Mouse (Mus musculus) heart, embryonic 16.5 days (tissue): ENCODE data around the gene Apip. TPM values are rescaled to one million over a fixed set of nuclear protein-coding genes. Genes with fewer than 3 reads are reported as not detected.

Source experiments
- ATAC-seq: fragments of 200-750 bp; cut with Nextera tagmentation; replicated peaks from 2 replicates; pipeline ENCODE4 v1.8.0; 2017; ENCODE audit warnings: moderate number of reproducible peaks; ENCODE audit not compliant: insufficient read depth, low FRiP score; ENCODE audit errors: extremely low read depth
- H3K27ac ChIP-seq: fragments of 300-500 bp; sonication (generic); 2 replicates; pipeline ENCODE4 v1.5.1; 2014; ENCODE audit warnings: mild to moderate bottlenecking, low read length, control low read depth, moderate library complexity
- H3K27me3 ChIP-seq: fragments of 300-500 bp; sonication (generic); 2 replicates; pipeline ENCODE4 v1.6.1; 2014; ENCODE audit warnings: low read length, mixed read lengths; ENCODE audit not compliant: control insufficient read depth, insufficient read depth
- H3K36me3 ChIP-seq: fragments of 300-500 bp; sonication (generic); 2 replicates; pipeline ENCODE4 v1.6.1; 2014; ENCODE audit not compliant: control insufficient read depth, insufficient read depth
- H3K4me1 ChIP-seq: fragments of 300-500 bp; sonication (generic); 2 replicates; pipeline ENCODE4 v1.6.1; 2014; ENCODE audit warnings: low read length, mixed read lengths; ENCODE audit not compliant: control insufficient read depth, insufficient read depth
- H3K4me2 ChIP-seq: fragments of 300-500 bp; sonication (generic); 2 replicates; pipeline ENCODE4 v1.6.1; 2014; ENCODE audit warnings: low read depth, mild to moderate bottlenecking, control low read depth, low read length
- H3K4me3 ChIP-seq: fragments of 300-500 bp; sonication (generic); 2 replicates; pipeline ENCODE4 v1.5.1; 2014; ENCODE audit warnings: mild to moderate bottlenecking, control low read depth, low read length
- H3K9ac ChIP-seq: fragments of 300-500 bp; sonication (generic); 2 replicates; pipeline ENCODE4 v1.6.1; 2014; ENCODE audit warnings: low read length, control low read depth
- H3K9me3 ChIP-seq: fragments of 300-500 bp; sonication (generic); replicated peaks from 2 replicates; pipeline ENCODE4 v1.6.1; 2016; ENCODE audit warnings: low read length; ENCODE audit not compliant: control insufficient read depth
- WGBS: fragments of 180-500 bp; shearing (Covaris S2); extraction: QIAGEN DNeasy Blood & Tissue Kit; methylation state at CpG from one replicate; pipeline ENCODE4 v1.1.7; 2014; 5-methylcytosine and 5-hydroxymethylcytosine counted together
- polyA plus RNA-seq: library from polyadenylated mRNA; unstranded; fragments of >200 nt; fragmentation: Nextera tagmentation; extraction: Ambion mirVana; gene quantifications from 2 replicates; pipeline ENCODE4 v1.2.1, GENCODE M21; 2015

The Apip gene
- polyA plus RNA-seq, 1 experiment from 2014 or later = 70.9 TPM

DNA sequence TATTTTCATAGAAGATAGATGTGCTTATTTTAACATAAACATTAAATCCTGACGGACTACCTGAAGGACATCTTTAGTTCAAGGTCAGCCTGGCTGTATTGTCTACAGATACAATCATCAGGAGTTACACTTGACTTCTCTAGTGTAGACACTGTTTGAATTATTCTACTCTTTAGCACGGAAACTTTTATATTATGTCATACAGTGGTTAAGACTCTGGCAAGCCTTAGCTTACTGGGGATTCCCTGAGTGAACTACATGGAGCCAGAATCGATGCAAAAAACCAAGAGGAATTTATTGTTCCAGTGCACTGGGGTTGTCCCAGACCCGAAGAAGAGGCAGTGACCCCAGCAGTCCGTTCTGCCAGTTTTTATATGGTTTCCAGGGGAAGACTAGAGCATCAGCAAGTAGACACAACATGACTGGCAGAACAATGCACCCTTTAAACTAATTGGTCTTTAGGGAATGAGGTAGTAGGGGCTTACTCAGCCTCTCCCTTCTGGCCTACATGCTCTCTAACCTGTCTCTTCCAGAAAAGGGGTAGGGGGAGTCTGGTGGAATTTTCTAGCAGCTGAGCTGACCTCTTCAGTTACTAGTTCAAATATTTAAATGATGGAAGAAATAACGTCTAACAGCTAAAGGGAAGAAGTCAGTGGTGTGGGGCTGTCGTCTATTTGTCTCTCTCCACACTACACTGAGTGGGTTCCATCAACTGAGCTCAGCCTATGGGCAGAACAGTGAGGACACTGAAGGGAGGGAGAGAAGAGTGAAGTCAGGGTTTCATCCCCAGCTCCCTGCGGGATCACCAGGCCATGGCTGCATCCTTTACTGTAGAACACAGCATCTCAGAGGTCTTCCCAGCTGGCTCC lies 6.6 kb upstream of the Apip start:
- ATAC-seq = no peak
- H3K27me3 ChIP-seq = no peaks in the 10 kb centered on the region
- H3K27ac ChIP-seq = no peak overlapping the region
- no peak overlapping the region for H3K4me2 ChIP-seq
- H3K9ac ChIP-seq = no peak overlapping the region
- 77% methylated on average over 8 of the region's 8 CpGs for WGBS
- no peak overlapping the region for H3K4me3 ChIP-seq
- no peaks in the 10 kb centered on the region for H3K36me3 ChIP-seq
- H3K4me1 ChIP-seq = peaks cover 18% of the 10 kb centered on the region
- no peaks in the 10 kb centered on the region for H3K9me3 ChIP-seq

DNA sequence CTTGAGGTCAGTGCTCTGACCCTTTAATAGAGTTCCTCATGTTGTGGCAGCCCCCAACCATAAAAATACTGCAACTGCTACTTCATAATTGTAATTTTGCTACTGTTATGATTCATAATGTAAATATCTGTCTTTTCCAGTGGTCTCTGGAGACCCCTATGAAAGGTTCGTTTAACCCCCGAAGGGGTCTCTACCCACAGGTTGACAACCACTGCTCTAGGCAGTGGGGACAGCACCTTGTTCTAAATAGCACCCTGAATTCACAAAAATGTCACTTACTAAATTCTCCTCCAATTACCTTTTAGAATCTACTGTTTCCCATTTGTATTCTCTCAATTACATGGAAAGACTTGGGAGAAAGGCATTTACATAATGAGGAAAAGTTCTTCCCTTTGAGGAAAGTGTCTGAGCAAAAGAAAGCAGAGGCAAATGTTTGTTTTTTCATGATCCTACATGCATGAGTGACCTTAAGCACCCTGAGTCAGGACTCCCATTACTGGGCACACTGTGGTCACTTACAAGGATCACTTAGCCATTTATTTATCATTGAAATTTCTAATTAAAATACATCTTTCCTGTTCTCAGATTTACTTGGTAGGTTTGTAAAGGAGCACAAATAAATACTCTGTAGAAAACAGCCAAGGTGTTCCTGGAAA lies 5.8 kb upstream of the Apip start:
- no peak overlapping the region for H3K9ac ChIP-seq
- ATAC-seq = no peak
- WGBS = 95% methylated on average over 2 of the region's 2 CpGs

DNA sequence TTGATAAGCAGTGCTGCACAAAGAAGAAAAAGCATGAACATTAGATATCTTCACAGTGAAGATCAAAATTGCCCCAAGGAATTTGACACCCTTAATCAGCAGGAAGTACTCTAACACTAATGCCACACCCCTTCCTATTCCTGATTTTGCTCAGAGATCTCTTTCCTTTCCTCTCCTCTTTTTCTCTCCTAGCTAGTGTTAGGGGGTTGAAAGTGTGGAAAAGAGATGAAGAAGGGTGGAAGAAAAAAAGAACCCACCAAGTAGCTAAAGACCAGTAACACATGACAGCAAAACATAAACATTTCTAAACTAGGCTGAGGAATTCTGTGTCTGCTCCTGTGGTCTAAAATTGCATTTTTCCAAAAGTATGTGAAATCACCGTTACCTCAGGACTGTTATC lies 4.9 kb upstream of the Apip start:
- H3K4me2 ChIP-seq = no peak overlapping the region
- H3K4me1 ChIP-seq = peaks cover 22% of the 10 kb centered on the region
- H3K27me3 ChIP-seq = no peaks in the 10 kb centered on the region
- no peak overlapping the region for H3K27ac ChIP-seq
- ATAC-seq = no peak
- no peaks in the 10 kb centered on the region for H3K36me3 ChIP-seq
- 47% methylated on average over 1 of the region's 1 CpGs for WGBS
- no peak overlapping the region for H3K4me3 ChIP-seq
- no peaks in the 10 kb centered on the region for H3K9me3 ChIP-seq
- no peak overlapping the region for H3K9ac ChIP-seq

More for the DNA sequence above, 5.8 kb upstream of the Apip start:
- no peaks in the 10 kb centered on the region for H3K27me3 ChIP-seq
- H3K36me3 ChIP-seq = no peaks in the 10 kb centered on the region
- no peak overlapping the region for H3K27ac ChIP-seq
- H3K9me3 ChIP-seq = no peaks in the 10 kb centered on the region
- H3K4me2 ChIP-seq = no peak overlapping the region
- peaks cover 23% of the 10 kb centered on the region for H3K4me1 ChIP-seq
- no peak overlapping the region for H3K4me3 ChIP-seq

DNA sequence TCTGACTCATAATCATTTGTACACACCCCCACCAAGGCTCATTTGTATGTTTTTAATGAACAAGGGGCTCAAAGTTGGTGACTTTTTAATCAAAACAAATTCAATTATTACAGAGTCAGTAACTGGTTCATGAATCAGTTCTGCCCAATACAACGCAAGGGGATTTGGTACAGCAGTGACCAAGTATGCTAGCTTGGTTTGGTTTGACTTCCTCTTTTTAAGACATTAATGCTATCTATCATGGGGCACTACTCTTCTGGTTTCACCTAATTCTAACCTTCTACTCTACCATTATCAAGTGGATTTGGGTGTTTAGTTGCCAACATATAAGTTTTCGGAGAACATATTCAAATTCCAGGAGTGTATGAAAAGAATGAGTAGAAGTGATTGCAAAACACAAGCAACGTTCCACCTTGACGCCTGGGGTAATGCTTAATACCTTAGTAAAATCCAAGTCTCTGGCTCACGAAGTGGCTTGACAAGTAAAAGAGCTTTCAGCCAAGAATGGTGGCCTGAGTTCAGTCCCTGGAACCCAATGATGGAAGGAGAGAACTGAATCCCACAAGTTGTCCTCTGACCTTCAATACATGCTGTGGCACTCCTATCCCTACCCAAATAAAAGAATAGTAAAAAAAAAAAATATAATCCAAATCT lies 3.6 kb upstream of the Apip start:
- Histone ChIP-seq H3K4me3 (no peak overlapping the region), H3K4me1 (peaks cover 28% of the 10 kb centered on the region), H3K27ac (no peak overlapping the region), H3K9me3 (no peaks in the 10 kb centered on the region), H3K4me2 (no peak overlapping the region), H3K36me3 (no peaks in the 10 kb centered on the region), H3K9ac (no peak overlapping the region), H3K27me3 (no peaks in the 10 kb centered on the region)
- no peak for ATAC-seq
- WGBS = 90% methylated on average over 5 of the region's 5 CpGs

DNA sequence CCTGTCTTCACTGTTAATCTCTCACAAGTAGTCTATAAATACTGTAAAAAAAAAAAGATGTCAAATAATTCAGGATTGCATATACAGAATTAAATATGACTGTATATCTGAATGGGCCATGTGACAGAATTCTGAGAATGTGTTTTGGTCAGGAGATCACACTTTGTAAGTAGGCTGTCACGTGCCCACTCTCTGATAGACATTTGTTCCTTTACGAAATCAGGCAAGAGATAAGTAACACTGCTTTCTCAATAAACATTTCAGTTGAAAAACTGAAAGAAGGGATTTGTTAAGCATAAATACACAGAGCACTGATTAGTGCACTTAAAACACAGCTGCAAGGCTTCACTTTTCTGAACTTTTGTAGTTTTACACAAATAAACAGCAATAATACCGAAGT lies 2.9 kb upstream of the Apip start:
- Histone ChIP-seq H3K4me3 (no peak overlapping the region), H3K27me3 (no peaks in the 10 kb centered on the region), H3K4me2 (no peak overlapping the region), H3K9me3 (no peaks in the 10 kb centered on the region), H3K4me1 (peaks cover 28% of the 10 kb centered on the region), H3K9ac (no peak overlapping the region; the same call in 1 of the 2 replicates), H3K36me3 (no peaks in the 10 kb centered on the region), H3K27ac (no peak overlapping the region)
- 42% methylated on average over 3 of the region's 3 CpGs for WGBS
- ATAC-seq = no peak

DNA sequence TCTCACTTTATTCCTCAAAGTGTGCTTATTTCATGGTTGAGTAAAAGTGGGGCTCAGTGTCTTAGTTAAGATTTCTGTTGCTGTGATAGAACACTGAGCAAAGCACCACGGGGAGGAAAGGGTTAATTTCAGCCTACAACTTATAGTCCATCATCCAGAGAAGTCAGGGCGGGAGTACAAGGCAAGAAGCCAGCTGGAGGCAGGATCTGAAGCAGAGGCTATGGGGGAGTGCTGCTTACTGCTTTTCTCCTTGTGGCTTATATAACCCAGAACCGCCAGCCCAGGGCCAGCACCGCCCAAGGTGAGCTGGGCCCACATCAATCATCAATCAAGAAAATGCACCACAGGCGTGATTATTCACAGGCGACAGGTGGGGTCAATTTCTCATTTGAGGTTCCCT lies 7.6 kb downstream of the Apip start:
- H3K4me1 ChIP-seq = 0 out of 2 replicates have a peak, but pooled peaks cover 3% of the 10 kb centered on the region
- WGBS = 61% methylated on average over 6 of the region's 6 CpGs
- no peaks in the 10 kb centered on the region for H3K27me3 ChIP-seq
- H3K27ac ChIP-seq = no peak overlapping the region
- H3K36me3 ChIP-seq = no peaks in the 10 kb centered on the region
- H3K9ac ChIP-seq = no peak overlapping the region
- H3K4me3 ChIP-seq = no peak overlapping the region
- no peaks in the 10 kb centered on the region for H3K9me3 ChIP-seq
- ATAC-seq = no peak
- H3K4me2 ChIP-seq = no peak overlapping the region

DNA sequence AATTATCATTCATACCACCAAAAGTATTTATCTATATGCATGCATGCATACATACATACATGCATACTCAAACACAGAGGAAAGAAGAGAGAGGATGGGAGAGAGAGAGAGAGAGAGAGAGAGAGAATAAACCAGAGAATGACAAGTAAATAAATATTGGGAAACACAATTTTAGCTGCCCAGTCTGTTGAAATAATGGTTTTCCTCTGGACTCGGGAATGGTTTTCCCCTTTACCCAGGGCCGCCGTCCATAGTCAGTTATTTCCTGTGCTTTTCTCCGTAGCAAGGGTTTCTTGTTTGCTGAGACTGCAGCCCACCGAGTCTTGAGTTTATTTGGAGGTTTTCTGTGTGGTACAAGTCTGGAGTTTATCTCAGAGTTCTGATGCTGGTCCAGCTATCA lies 8.2 kb downstream of the Apip start:
- no peaks in the 10 kb centered on the region for H3K27me3 ChIP-seq
- H3K36me3 ChIP-seq = no peaks in the 10 kb centered on the region
- no peak overlapping the region for H3K4me2 ChIP-seq
- ATAC-seq = no peak
- H3K4me1 ChIP-seq = 0 out of 2 replicates have a peak, but pooled peaks cover 3% of the 10 kb centered on the region
- H3K9me3 ChIP-seq = no peaks in the 10 kb centered on the region
- H3K4me3 ChIP-seq = no peak overlapping the region
- no peak overlapping the region for H3K27ac ChIP-seq
- 56% methylated on average over 5 of the region's 5 CpGs for WGBS
- H3K9ac ChIP-seq = no peak overlapping the region

DNA sequence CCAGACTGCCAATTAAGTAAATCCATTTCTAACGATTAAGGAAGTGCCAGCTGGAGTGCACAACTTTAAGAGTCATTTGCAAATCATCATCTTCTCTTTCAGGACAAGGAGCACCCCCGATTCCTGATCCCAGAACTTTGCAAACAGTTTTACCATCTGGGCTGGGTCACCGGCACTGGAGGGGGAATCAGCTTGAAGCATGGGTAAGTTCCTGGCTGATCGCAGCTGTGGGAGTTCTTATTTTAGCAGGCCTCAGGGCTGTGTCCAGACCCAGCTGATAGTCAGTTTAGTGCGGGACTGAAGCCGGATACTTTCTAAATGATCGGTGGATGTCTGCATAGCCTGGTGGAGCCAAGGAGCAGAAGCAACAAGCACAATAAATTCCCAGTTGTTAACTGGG lies 9.4 kb downstream of the Apip start:
- no peak overlapping the region for H3K4me3 ChIP-seq
- H3K9me3 ChIP-seq = no peaks in the 10 kb centered on the region
- no peak overlapping the region for H3K27ac ChIP-seq
- no peak overlapping the region for H3K9ac ChIP-seq
- WGBS = 50% methylated on average over 7 of the region's 7 CpGs
- H3K4me1 ChIP-seq = 0 out of 2 replicates have a peak, but pooled peaks cover 3% of the 10 kb centered on the region
- H3K4me2 ChIP-seq = no peak overlapping the region
- ATAC-seq = no peak
- H3K27me3 ChIP-seq = no peaks in the 10 kb centered on the region
- no peaks in the 10 kb centered on the region for H3K36me3 ChIP-seq

DNA sequence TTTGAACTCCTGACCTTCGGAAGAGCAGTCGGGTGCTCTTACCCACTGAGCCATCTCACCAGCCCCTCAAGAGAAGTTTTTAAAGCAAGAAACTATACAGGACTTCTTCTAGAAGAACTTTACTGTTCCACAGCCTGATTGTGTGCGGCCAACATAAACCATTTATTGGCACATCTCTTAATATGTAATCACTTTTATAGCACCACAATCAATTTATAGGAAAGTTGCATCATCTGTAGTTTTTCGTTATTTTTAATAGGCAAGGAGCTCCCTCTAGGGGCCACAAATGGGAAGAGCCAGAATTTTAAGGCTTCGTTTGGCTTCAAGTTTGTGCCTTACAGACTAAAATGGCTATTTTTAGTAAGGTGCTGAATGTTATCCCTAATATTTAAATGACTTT lies 11.0 kb downstream of the Apip start:
- Histone ChIP-seq H3K4me1 (0 out of 2 replicates have a peak, but pooled peaks cover 3% of the 10 kb centered on the region), H3K4me3 (no peak overlapping the region), H3K27me3 (no peaks in the 10 kb centered on the region), H3K9ac (no peak overlapping the region), H3K9me3 (no peaks in the 10 kb centered on the region; the same call in 1 of the 2 replicates), H3K4me2 (no peak overlapping the region), H3K36me3 (peaks cover 10% of the 10 kb centered on the region), H3K27ac (no peak overlapping the region)
- WGBS = 51% methylated on average over 5 of the region's 5 CpGs
- no peak for ATAC-seq
